Mouse (Mus musculus) myocyte (in vitro differentiated cells): ENCODE data around the gene Hes6. TPM values are rescaled to one million over a fixed set of nuclear protein-coding genes. Genes with fewer than 3 reads are reported as not detected.
A peak's percentile ranks its signal among the peaks of the same experiment; 100 is the strongest.

ENCODE experiments used
- H3K27me3 ChIP-seq: one replicate; pipeline ENCODE4 v1.6.1; 2011; ENCODE audit not compliant: control insufficient read depth, insufficient read depth, insufficient read length
- H3K36me3 ChIP-seq: one replicate; pipeline ENCODE4 v1.6.1; 2011; ENCODE audit not compliant: control insufficient read depth, insufficient read depth
- H3K4me2 ChIP-seq: one replicate; pipeline ENCODE4 v1.6.1; 2011; ENCODE audit warnings: low read depth, control low read depth
- H3K4me3 ChIP-seq: one replicate; pipeline ENCODE4 v1.5.1; 2011; ENCODE audit warnings: mild to moderate bottlenecking, control low read depth, moderate library complexity
- H3K79me2 ChIP-seq: one replicate; pipeline ENCODE4 v1.6.1; 2011; ENCODE audit not compliant: control insufficient read depth, insufficient read depth
- H3ac ChIP-seq: one replicate; pipeline ENCODE4 v1.6.1; 2011; ENCODE audit not compliant: control insufficient read depth, insufficient read length
- CEBPB ChIP-seq: IDR thresholded peaks from 2 replicates; pipeline ENCODE4 v1.6.1; 2011; ENCODE audit warnings: mild to moderate bottlenecking, moderate library complexity; ENCODE audit not compliant: poor library complexity, insufficient read depth, severe bottlenecking
- E2F4 ChIP-seq: IDR thresholded peaks from one replicate; pipeline ENCODE4 v1.6.1; 2011; ENCODE audit warnings: mild to moderate bottlenecking, control low read depth, moderate library complexity; ENCODE audit not compliant: insufficient read depth
- MAX ChIP-seq: IDR thresholded peaks from one replicate; pipeline ENCODE4 v1.6.1; 2011; ENCODE audit warnings: low read depth, mild to moderate bottlenecking, control low read depth
- MYOD1 ChIP-seq, 3 experiments: IDR thresholded peaks; one replicate each; pipeline ENCODE4 v1.6.1; 2011; ENCODE audit warnings: control low read depth in 2 of 3, low read depth in 2 of 3, mild to moderate bottlenecking in 2 of 3, moderate library complexity in 1 of 3; ENCODE audit not compliant: insufficient read length in 2 of 3, control insufficient read depth in 1 of 3
- MYOG ChIP-seq, 3 experiments: IDR thresholded peaks; one replicate each; pipeline ENCODE4 v1.6.1; 2011; ENCODE audit warnings: control low read depth in 2 of 3, low read depth in 2 of 3, mild to moderate bottlenecking in 2 of 3; ENCODE audit not compliant: insufficient read length in 2 of 3, control insufficient read depth in 1 of 3, insufficient read depth in 1 of 3
- POLR2A ChIP-seq: IDR thresholded peaks from one replicate; pipeline ENCODE4 v1.6.1; 2011; ENCODE audit warnings: low read depth, mild to moderate bottlenecking, control low read depth, moderate library complexity; ENCODE audit not compliant: insufficient read length
- POLR2AphosphoS2 ChIP-seq: IDR thresholded peaks from one replicate; pipeline ENCODE4 v1.6.1; 2011; ENCODE audit warnings: low read depth, control low read depth; ENCODE audit not compliant: insufficient read length
- REST ChIP-seq: IDR thresholded peaks from one replicate; pipeline ENCODE4 v1.6.1; 2011; ENCODE audit warnings: mild to moderate bottlenecking, control low read depth, moderate library complexity; ENCODE audit not compliant: insufficient read depth, insufficient read length
- SRF ChIP-seq: IDR thresholded peaks from one replicate; pipeline ENCODE4 v1.6.1; 2011; ENCODE audit warnings: low read depth; ENCODE audit not compliant: control insufficient read depth, insufficient read length
- TCF12 ChIP-seq: IDR thresholded peaks from one replicate; pipeline ENCODE4 v1.6.1; 2011; ENCODE audit warnings: mild to moderate bottlenecking, control low read depth; ENCODE audit not compliant: poor library complexity, insufficient read depth, severe bottlenecking
- TCF3 ChIP-seq: IDR thresholded peaks from one replicate; pipeline ENCODE4 v1.6.1; 2011; ENCODE audit warnings: low read depth, control low read depth; ENCODE audit not compliant: insufficient read length
- USF1 ChIP-seq: IDR thresholded peaks from one replicate; pipeline ENCODE4 v1.6.1; 2011; ENCODE audit warnings: low read depth, mild to moderate bottlenecking, control low read depth, moderate library complexity
- polyA plus RNA-seq: library from polyadenylated mRNA; unstranded; fragments of >200 nt; fragmentation: generic; extraction: Trizol; gene quantifications from one replicate; pipeline ENCODE4 v1.2.1, GENCODE M21; 2012; ENCODE audit warnings: missing spikeins

Gene Hes6
- polyA plus RNA-seq, 1 experiment, result 250 TPM

DNA sequence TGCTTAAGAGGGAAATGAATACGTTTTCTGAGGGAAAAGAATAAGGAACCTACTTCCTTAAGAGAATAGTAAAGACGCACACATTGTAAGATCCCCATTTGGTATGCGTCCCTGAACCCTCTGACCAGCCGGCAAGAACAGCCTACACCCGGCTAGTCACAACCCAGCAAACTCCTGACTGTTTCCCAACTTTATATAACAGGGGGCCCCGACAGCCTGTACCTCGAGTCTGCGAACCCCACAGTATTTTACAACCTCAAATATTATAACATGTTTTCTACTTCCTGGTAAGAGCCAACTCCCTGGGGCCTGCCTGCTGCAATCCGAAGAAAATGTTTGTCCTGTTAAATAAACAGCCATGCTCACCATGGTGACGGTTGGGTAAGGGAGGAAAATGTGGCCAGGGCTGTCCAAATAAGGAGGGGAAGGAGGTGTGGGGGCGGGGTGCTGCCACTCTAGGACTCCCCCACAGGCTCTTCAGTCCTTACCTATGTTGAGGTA, 42.5 kb upstream of the Hes6 start:
- H3K27me3 ChIP-seq, result no peaks in the 10 kb centered on the region
- no peaks in the 10 kb centered on the region for H3K36me3 ChIP-seq
- H3ac ChIP-seq, result no peak overlapping the region
- TF ChIP-seq CEBPB, result peak; percentile 85
- TF ChIP-seq POLR2A, result no peak
- no peak for TF ChIP-seq E2F4
- no peak for TF ChIP-seq REST
- TF ChIP-seq MYOD1 (IDR thresholded peaks at IDR 0.05; ENCODE audit: control insufficient read depth in 1 of 3, insufficient read length in 2 of 3, low read depth in 2 of 3), result no peak
- TF ChIP-seq MYOG (IDR thresholded peaks at IDR 0.05; ENCODE audit: control insufficient read depth in 1 of 3, insufficient read depth in 1 of 3, insufficient read length in 2 of 3, low read depth in 2 of 3), result no peak
- no peak for TF ChIP-seq SRF
- peaks cover 34% of the 10 kb centered on the region for H3K79me2 ChIP-seq
- peak overlapping the region; percentile 93 for H3K4me2 ChIP-seq
- no peak overlapping the region for H3K4me3 ChIP-seq

DNA sequence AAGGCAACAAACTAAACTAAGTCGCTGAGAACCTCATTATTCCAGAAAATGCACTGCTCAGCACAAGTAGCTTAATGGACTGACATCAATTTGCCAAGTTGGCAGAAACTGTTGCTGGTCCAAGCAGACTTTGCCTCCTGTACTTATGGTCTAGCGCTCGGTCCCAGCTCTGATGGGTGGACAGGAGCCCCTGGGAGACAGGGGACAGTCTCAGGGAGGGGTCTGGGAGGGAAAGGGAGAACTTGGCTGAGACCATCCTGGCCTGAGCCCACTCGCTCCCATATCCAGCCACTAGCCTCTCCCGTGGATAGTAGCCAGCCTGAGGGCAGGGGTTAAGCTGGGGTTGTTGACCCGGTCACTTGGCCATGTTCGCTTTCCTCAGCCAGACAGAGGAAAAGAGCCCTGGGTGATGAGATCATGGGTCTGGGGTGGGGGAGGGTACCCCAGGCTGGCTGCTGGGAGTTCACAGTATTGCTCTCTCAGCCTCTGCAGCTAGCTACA, 41.9 kb upstream of the Hes6 start:
- no peaks in the 10 kb centered on the region for H3K27me3 ChIP-seq
- TF ChIP-seq POLR2AphosphoS2 (no peak), MYOG (IDR thresholded peaks at IDR 0.05; ENCODE audit: control insufficient read depth in 1 of 3, insufficient read depth in 1 of 3, insufficient read length in 2 of 3, low read depth in 2 of 3) (no peak), E2F4 (no peak), USF1 (no peak), MYOD1 (IDR thresholded peaks at IDR 0.05; ENCODE audit: control insufficient read depth in 1 of 3, insufficient read length in 2 of 3, low read depth in 2 of 3) (no peak), POLR2A (no peak), TCF3 (no peak), REST (no peak), SRF (no peak), TCF12 (no peak), MAX (no peak), CEBPB (no peak)

DNA sequence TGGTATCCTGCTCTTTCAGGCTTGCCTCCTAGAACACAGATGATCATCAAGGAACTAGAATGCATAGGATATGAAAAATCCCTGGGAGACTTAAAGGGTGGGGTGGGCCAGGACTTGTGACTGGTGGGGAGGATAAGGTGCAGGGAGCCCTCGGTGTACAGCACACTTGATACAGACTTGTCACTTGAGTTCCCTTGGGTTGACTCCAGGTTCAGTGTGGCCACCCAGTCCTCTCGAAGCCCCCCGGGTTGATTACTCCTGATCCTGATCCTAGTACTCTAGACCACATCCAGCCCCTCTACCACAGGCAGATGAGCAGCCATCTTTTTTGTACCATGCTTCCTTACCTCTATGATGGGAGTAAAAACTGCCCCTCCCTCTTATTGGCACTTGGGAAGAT, 41.1 kb upstream of the Hes6 start:
- Histone ChIP-seq H3K27me3 (no peaks in the 10 kb centered on the region), H3K79me2 (peaks cover 34% of the 10 kb centered on the region), H3K4me2 (no peak overlapping the region), H3ac (no peak overlapping the region), H3K4me3 (no peak overlapping the region), H3K36me3 (no peaks in the 10 kb centered on the region)
- TF ChIP-seq POLR2AphosphoS2, result no peak
- TF ChIP-seq POLR2A, result no peak

More for the DNA sequence above, 41.9 kb upstream of the Hes6 start:
- Histone ChIP-seq H3K4me2 (peak overlapping the region; percentile 93), H3K4me3 (no peak overlapping the region), H3K79me2 (peaks cover 34% of the 10 kb centered on the region), H3ac (no peak overlapping the region), H3K36me3 (no peaks in the 10 kb centered on the region)

DNA sequence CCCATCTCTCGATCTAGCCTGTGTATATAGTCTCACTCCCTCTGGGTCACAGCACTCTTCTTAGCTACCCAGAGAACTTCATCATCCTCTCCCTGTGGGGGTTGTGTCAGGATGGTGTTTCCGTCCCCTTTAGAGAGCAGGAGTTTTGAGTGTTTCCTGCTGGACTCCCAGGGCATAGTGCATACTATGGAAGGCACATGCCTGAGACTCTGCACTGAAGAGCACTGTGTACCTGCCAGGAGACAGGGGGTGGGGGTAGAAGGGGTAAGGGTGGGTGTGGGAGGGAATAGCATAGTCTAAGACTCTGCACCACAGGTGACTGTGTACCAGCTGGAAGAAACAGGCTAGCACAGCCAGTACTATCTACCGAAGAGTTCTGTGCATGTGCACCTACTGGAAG, 40.5 kb upstream of the Hes6 start:
- TF ChIP-seq POLR2A (no peak), E2F4 (no peak), TCF12 (no peak), MYOD1 (IDR thresholded peaks at IDR 0.05; ENCODE audit: control insufficient read depth in 1 of 3, insufficient read length in 2 of 3, low read depth in 2 of 3) (no peak), TCF3 (no peak), USF1 (no peak), POLR2AphosphoS2 (no peak), CEBPB (no peak), MAX (no peak), SRF (no peak), REST (no peak), MYOG (IDR thresholded peaks at IDR 0.05; ENCODE audit: control insufficient read depth in 1 of 3, insufficient read depth in 1 of 3, insufficient read length in 2 of 3, low read depth in 2 of 3) (no peak)

DNA sequence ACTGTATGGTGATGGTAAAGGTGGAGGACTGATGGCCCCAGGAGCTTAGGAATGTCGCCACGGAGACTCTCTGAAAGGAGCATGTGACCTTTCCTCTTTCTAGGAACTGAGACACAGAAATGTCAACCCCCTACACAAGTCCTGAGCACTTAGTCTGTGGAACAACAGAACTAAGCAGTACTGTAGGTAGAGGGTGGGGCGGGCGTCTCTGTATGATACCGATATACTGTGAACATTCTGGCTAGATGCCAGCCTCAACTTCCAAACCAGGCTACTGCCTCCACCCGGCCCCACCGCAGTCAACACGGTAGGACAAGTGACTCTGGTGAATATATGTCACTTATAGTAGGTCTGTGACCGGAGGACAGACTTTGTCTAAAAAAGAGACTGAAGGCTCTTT, 40.1 kb upstream of the Hes6 start:
- no peak for TF ChIP-seq MYOG (IDR thresholded peaks at IDR 0.05; ENCODE audit: control insufficient read depth in 1 of 3, insufficient read depth in 1 of 3, insufficient read length in 2 of 3, low read depth in 2 of 3)
- TF ChIP-seq TCF3, result no peak
- TF ChIP-seq CEBPB, result no peak
- TF ChIP-seq POLR2AphosphoS2, result no peak
- no peak for TF ChIP-seq USF1
- TF ChIP-seq SRF, result no peak
- TF ChIP-seq E2F4, result no peak
- no peak for TF ChIP-seq MAX
- no peak for TF ChIP-seq MYOD1 (IDR thresholded peaks at IDR 0.05; ENCODE audit: control insufficient read depth in 1 of 3, insufficient read length in 2 of 3, low read depth in 2 of 3)
- TF ChIP-seq TCF12, result no peak
- TF ChIP-seq REST, result no peak
- no peak for TF ChIP-seq POLR2A

More for the DNA sequence above, 40.5 kb upstream of the Hes6 start:
- no peak overlapping the region for H3K4me3 ChIP-seq
- H3K79me2 ChIP-seq, result peaks cover 34% of the 10 kb centered on the region
- no peak overlapping the region for H3ac ChIP-seq
- H3K27me3 ChIP-seq, result no peaks in the 10 kb centered on the region
- H3K36me3 ChIP-seq, result no peaks in the 10 kb centered on the region
- H3K4me2 ChIP-seq, result no peak overlapping the region

More for the DNA sequence above, 40.1 kb upstream of the Hes6 start:
- Histone ChIP-seq H3K4me2 (no peak overlapping the region), H3K4me3 (no peak overlapping the region), H3K27me3 (no peaks in the 10 kb centered on the region), H3K36me3 (no peaks in the 10 kb centered on the region), H3ac (no peak overlapping the region), H3K79me2 (peaks cover 34% of the 10 kb centered on the region)
